Mouse (Mus musculus): ENCODE data around the gene Arhgap22.

Gene Arhgap22

GRCm38 (mm10) chr14:33213823-33214766 lies at the start of gene Arhgap22:
TSS of gene Arhgap22 (plus strand) at chr14:33214026.
- peak; percentile 89 for DNase-seq

GRCm38 (mm10) chr14:33168750-33169149 lies 45.1 kb upstream of the Arhgap22 start:
- peak; percentile 24 to 36 for DNase-seq

GRCm38 (mm10) chr14:33171942-33172341 lies 41.9 kb upstream of the Arhgap22 start:
- DNase-seq: peak in 1 of 2 experiments; percentile 19

GRCm38 (mm10) chr14:33175059-33175821 lies 38.6 kb upstream of the Arhgap22 start:
- peak; percentile 14 to 24 for DNase-seq

- DNase-seq: no peak
Measured at GRCm38 (mm10) chr14:33180102-33180501, 33.7 kb upstream of the Arhgap22 start.

GRCm38 (mm10) chr14:33185068-33185800 lies 28.6 kb upstream of the Arhgap22 start, which contains the start of gene Wdfy4:
TSS of gene Wdfy4 (minus strand) at chr14:33185508.
- DNase-seq: peak; percentile 85 to 89

GRCm38 (mm10) chr14:33187201-33187600 lies 26.6 kb upstream of the Arhgap22 start:
- DNase-seq: no peak

GRCm38 (mm10) chr14:33189230-33189629 lies 24.6 kb upstream of the Arhgap22 start:
- peak; percentile 51 to 52 for DNase-seq

GRCm38 (mm10) chr14:33189849-33190423 lies 23.9 kb upstream of the Arhgap22 start:
- DNase-seq: peak; percentile 69

GRCm38 (mm10) chr14:33190646-33191045 lies 23.2 kb upstream of the Arhgap22 start:
- peak; percentile 31 to 37 for DNase-seq

- DNase-seq: peak in 1 of 2 experiments; percentile 62
Measured at GRCm38 (mm10) chr14:33193762-33194161, 20.1 kb upstream of the Arhgap22 start.

GRCm38 (mm10) chr14:33194241-33194640 lies 19.6 kb upstream of the Arhgap22 start:
- peak in 1 of 2 experiments; percentile 68 for DNase-seq

- no peak for DNase-seq
Measured at GRCm38 (mm10) chr14:33202161-33202560, 11.7 kb upstream of the Arhgap22 start.

GRCm38 (mm10) chr14:33202885-33203284 lies 10.9 kb upstream of the Arhgap22 start:
- no peak for DNase-seq

GRCm38 (mm10) chr14:33203777-33204176 lies 10.0 kb upstream of the Arhgap22 start:
- DNase-seq: no peak

GRCm38 (mm10) chr14:33205280-33205965 lies 8.4 kb upstream of the Arhgap22 start:
- peak; percentile 63 to 64 for DNase-seq

GRCm38 (mm10) chr14:33207011-33207410 lies 6.8 kb upstream of the Arhgap22 start:
- peak; percentile 60 to 64 for DNase-seq

- DNase-seq: no peak
Measured at GRCm38 (mm10) chr14:33208331-33208730, 5.5 kb upstream of the Arhgap22 start.

GRCm38 (mm10) chr14:33210806-33211205 lies 3.0 kb upstream of the Arhgap22 start:
- no peak for DNase-seq

GRCm38 (mm10) chr14:33212271-33212957 lies 1.4 kb upstream of the Arhgap22 start:
- DNase-seq: no peak

GRCm38 (mm10) chr14:33212958-33213309 lies 892 bp upstream of the Arhgap22 start:
- no peak for DNase-seq

Data from B cell, adult 2 months (primary cell).